Mouse (Mus musculus): ENCODE measurements around the gene Cpsf3. TPM values are rescaled to one million over a fixed set of nuclear protein-coding genes. Genes with fewer than 3 reads are reported as not detected.

Cpsf3 gene
- total and polyA plus RNA-seq, 3 experiments: 39.8 to 58.2 TPM; not detected in 1

DNA sequence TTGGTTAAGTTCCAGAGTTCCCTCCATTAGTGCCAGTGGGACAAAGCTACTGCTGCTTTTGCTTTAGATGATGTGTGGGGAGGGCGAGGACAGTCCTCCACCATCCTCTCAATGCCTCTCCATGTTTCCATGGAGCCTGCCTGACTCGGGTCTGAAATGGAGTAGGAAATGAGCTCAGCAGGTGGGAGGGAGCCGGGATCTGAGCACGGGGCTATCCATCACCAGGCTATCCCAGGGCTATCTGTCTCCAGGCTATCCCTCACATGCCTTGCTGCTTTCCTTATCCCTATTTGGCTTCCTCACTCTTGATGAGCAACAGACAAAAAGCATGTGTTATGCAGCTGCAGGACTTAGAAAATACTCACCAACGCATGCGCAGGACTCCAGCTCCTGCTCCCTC is 46.5 kb downstream of the Cpsf3 start:
- Histone ChIP-seq H3K79me2 (ENCODE audit: control insufficient read depth, insufficient read depth, low read length, poor library complexity) (no peaks in the 10 kb centered on the region), H3K9ac (ENCODE audit: control insufficient read depth, low read depth, low read length, poor library complexity, severe bottlenecking) (no peak overlapping the region), H3K4me1 (ENCODE audit: control insufficient read depth in 1 of 2, insufficient read depth in 2 of 2, low read length in 2 of 2) (no peaks in the 10 kb centered on the region), H3K9me3 (replicated peaks; ENCODE audit: insufficient read depth, low read length) (no peaks in the 10 kb centered on the region), H3K4me3 (ENCODE audit: control insufficient read depth in 1 of 2, insufficient read depth in 1 of 2, low read depth in 2 of 2, low read length in 2 of 2) (no peak overlapping the region), H3K27me3 (ENCODE audit: control insufficient read depth in 1 of 2, insufficient read depth in 2 of 2, low read length in 2 of 2) (no peaks in the 10 kb centered on the region), H3K27ac (ENCODE audit: control insufficient read depth, low read depth, low read length) (no peak overlapping the region), H3K36me3 (ENCODE audit: control insufficient read depth in 1 of 2, insufficient read depth in 2 of 2, low read length in 2 of 2) (no peaks in the 10 kb centered on the region; a peak in 1 of 4 replicates)
- no peak for DNase-seq (ENCODE audit: low read depth, low spot score)
- TF ChIP-seq NRF1 (IDR thresholded peaks at IDR 0.05; ENCODE audit: insufficient read depth, low read depth, low read length, poor library complexity, severe bottlenecking): no peak
- TF ChIP-seq POLR2AphosphoS5 (IDR thresholded peaks at IDR 0.05; ENCODE audit: borderline replicate concordance, low read depth, low read length): no peak

DNA sequence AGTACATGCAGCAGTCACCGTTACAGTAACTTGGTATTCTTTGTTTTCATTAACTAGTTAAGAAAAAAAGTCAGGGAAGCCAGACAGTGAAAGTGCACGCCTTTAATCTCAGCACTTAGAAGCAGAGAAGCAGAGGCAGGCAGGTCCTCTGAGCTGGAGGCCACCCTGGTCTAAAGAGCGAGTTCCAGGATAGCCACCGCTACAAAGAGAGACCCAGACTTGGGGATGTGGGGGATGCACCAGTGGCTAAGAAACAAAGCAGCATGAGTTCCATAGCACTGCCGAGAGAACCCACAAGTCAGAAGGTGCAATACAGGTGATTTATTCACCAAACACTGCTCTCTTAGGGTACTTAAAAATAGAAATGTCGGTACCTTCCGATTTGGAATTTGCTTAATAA is 47.8 kb downstream of the Cpsf3 start:
- TF ChIP-seq CTCF (IDR thresholded peaks at IDR 0.05 in 2 of 3, conservative IDR thresholded peaks at IDR 0.05 in 1 of 3; ENCODE audit: control insufficient read depth in 1 of 3, insufficient read depth in 1 of 3, low read depth in 2 of 3, low read length in 3 of 3, poor library complexity in 1 of 3, severe bottlenecking in 1 of 3): no peak
- no peak for TF ChIP-seq ZMIZ1 (IDR thresholded peaks at IDR 0.05; ENCODE audit: low read depth, low read length)
- TF ChIP-seq ZNF384 (IDR thresholded peaks at IDR 0.05; ENCODE audit: low read depth, low read length): no peak
- no peak for TF ChIP-seq CHD1 (IDR thresholded peaks at IDR 0.05; ENCODE audit: low read depth, low read length)
- TF ChIP-seq MAX (IDR thresholded peaks at IDR 0.05; ENCODE audit: low read length): no peak
- no peak for TF ChIP-seq MYB (IDR thresholded peaks at IDR 0.05; ENCODE audit: low read depth, low read length)
- no peak for TF ChIP-seq NELFE (IDR thresholded peaks at IDR 0.05; ENCODE audit: low read depth, low read length)
- no peak for TF ChIP-seq GABPA (IDR thresholded peaks at IDR 0.05; ENCODE audit: low read depth, low read length)
- TF ChIP-seq KAT2A (conservative IDR thresholded peaks at IDR 0.05; ENCODE audit: low read depth, low read length): no peak
- no peak for TF ChIP-seq BHLHE40 (IDR thresholded peaks at IDR 0.05; ENCODE audit: borderline replicate concordance, low read depth, low read length)
- TF ChIP-seq POLR2A (IDR thresholded peaks at IDR 0.05; ENCODE audit: control insufficient read depth in 1 of 2, insufficient read depth in 1 of 2, low read depth in 1 of 2, low read length in 2 of 2, poor library complexity in 1 of 2): no peak
- TF ChIP-seq POLR2AphosphoS2 (IDR thresholded peaks at IDR 0.05; ENCODE audit: low read length): no peak
- no peak for TF ChIP-seq E2F4 (IDR thresholded peaks at IDR 0.05; ENCODE audit: borderline replicate concordance, low read depth, low read length)
- no peak for TF ChIP-seq ETS1 (IDR thresholded peaks at IDR 0.05; ENCODE audit: low read depth, low read length)
- no peak for TF ChIP-seq MAFK (IDR thresholded peaks at IDR 0.05; ENCODE audit: borderline replicate concordance, low read depth, low read length)
- TF ChIP-seq USF2 (IDR thresholded peaks at IDR 0.05; ENCODE audit: borderline replicate concordance in 1 of 2, insufficient read depth in 1 of 2, low read depth in 1 of 2, low read length in 2 of 2): no peak
- TF ChIP-seq MEF2A (IDR thresholded peaks at IDR 0.05; ENCODE audit: extremely low read depth, insufficient replicate concordance, low read depth, low read length, poor library complexity, severe bottlenecking): no peak
- TF ChIP-seq TAL1 (IDR thresholded peaks at IDR 0.05; ENCODE audit: low read length): no peak
- Histone ChIP-seq H3K9me3 (replicated peaks; ENCODE audit: insufficient read depth, low read length) (no peaks in the 10 kb centered on the region), H3K27me3 (ENCODE audit: control insufficient read depth in 1 of 2, insufficient read depth in 2 of 2, low read length in 2 of 2) (no peaks in the 10 kb centered on the region), H3K9ac (ENCODE audit: control insufficient read depth, low read depth, low read length, poor library complexity, severe bottlenecking) (no peak overlapping the region), H3K27ac (ENCODE audit: control insufficient read depth, low read depth, low read length) (no peak overlapping the region), H3K79me2 (ENCODE audit: control insufficient read depth, insufficient read depth, low read length, poor library complexity) (no peaks in the 10 kb centered on the region), H3K4me3 (ENCODE audit: control insufficient read depth in 1 of 2, insufficient read depth in 1 of 2, low read depth in 2 of 2, low read length in 2 of 2) (no peak overlapping the region), H3K36me3 (ENCODE audit: control insufficient read depth in 1 of 2, insufficient read depth in 2 of 2, low read length in 2 of 2) (no peaks in the 10 kb centered on the region), H3K4me1 (ENCODE audit: control insufficient read depth in 1 of 2, insufficient read depth in 2 of 2, low read length in 2 of 2) (no peaks in the 10 kb centered on the region)
- DNase-seq (ENCODE audit: low read depth, low spot score): no peak

Measured in MEL (cell line).